Mouse (Mus musculus) liver, postnatal 0 days (tissue): ENCODE measurements around the gene Vsx2.

Source experiments
- CTCF ChIP-seq: sonication (generic); IDR thresholded peaks from 2 replicates; pipeline ENCODE4 v1.5.1; 2016; ENCODE audit warnings: antibody characterized with exemption, low read depth
- EP300 ChIP-seq: IDR thresholded peaks from 2 replicates; pipeline ENCODE4 v1.6.1; 2016; ENCODE audit warnings: antibody characterized with exemption, low read depth, mild to moderate bottlenecking

DNA sequence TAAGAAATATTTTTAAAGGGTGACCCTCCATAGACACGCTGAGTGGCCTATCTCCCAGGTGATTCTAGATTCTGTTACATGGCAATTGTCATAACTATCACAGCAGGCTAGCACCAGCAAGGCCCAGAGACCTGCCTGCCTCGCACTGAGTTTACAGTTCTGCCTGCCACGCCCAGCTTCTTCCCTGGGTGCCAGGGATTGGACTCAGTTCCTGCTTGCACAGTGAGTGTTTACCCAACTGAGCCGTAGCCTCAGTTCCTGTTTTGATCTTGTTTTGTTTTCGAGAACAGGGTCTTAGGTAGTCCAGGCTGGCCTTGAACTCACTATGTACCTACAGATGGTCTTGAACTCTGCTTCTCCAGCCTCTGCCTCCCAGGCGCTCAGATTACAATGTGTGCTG, 2.0 kb upstream of the Vsx2 start:
- no peak for TF ChIP-seq CTCF
- TF ChIP-seq EP300: no peak
